Mouse (Mus musculus): ENCODE data around the gene Ing2. TPM values are rescaled to one million over a fixed set of nuclear protein-coding genes. Genes with fewer than 3 reads are reported as not detected.

Gene Ing2
- polyA plus RNA-seq, 1 experiment: 20.4 TPM

DNA sequence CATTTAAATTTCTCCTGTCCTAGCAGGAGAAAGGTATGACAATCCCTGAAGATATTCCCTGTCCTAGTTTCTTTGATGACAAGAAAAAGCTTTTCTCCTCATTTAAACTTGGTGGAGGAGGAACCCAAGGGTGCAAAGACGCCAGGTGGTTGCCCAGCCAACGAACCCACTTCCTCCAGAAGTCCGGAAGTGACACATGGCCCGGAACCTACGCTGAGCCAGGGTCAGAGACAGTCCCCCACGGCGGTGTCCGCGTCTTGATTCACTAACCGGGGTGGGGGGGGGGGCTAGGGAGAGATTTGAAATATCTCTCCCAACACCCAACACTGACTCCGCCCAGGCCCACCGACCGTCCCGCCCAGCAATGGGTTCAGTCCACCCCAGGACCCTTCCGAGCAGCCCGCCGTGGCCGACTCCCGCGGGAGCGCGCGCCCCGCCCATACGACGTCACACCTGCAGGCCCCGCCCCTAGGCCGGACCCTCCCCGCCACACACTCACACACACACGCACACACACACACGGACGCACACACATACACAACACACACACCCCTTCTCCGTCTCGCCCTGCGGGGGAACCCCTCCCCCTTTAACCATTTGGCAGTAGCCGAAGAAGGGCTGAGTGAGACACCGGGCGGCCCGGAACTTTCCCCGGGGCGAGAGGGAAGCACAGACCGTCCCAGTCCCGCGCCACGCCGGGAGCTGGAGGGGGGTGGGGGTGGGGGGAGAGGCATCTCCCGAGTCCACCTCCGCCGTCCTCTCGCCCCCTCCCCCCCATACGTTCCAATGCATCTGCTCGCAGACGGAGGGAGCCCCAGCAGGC lies 1.8 kb downstream of the Ing2 start:
- under 1% methylated on average over 53 of the region's 53 CpGs for WGBS

DNA sequence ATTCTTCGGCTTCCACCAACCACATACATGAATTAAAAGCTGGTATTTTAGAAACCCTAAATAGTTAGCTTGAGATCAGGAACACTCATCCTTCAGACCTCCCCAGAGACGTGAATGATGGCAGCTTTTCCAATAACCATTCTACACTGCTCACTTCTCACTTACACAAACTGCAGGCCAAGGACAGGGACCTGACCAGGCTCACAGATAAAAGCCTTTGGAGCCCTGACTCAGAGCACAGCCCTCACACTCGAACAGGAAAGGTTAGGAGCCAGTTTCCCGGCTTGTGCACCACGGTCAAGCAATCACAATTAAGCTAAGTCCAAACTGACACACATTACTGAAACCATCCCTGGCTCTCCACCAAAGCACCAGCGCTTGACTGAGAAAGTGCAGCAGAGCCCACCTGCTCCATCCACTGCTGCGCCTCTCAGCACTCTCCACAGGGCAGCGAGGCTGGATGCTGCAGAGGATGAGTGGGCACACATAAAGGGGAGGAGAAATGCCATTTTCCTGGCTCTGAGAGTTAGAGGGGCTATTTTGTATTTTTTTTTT lies 11.0 kb downstream of the Ing2 start:
- DNase-seq: no peak
- WGBS: 36% methylated on average over 8 of the region's 8 CpGs
- TF ChIP-seq POLR2A (IDR thresholded peaks at IDR 0.05; ENCODE audit: borderline replicate concordance, insufficient read depth, low read length): no peak
- TF ChIP-seq CTCF (IDR thresholded peaks at IDR 0.05; ENCODE audit: borderline replicate concordance, insufficient read depth, low read depth, low read length): no peak
- Histone ChIP-seq H3K27ac (ENCODE audit: insufficient read depth, low read length) (no peak overlapping the region), H3K27me3 (ENCODE audit: control insufficient read depth, insufficient read depth, low read length) (no peaks in the 10 kb centered on the region), H3K4me1 (ENCODE audit: control insufficient read depth, insufficient read depth, low read length) (no peaks in the 10 kb centered on the region), H3K4me3 (replicated peaks; ENCODE audit: insufficient read depth, low read depth, low read length) (no peak overlapping the region)

More for the DNA sequence above, 1.8 kb downstream of the Ing2 start:
- no peaks in the 10 kb centered on the region for H3K27me3 ChIP-seq (ENCODE audit: control insufficient read depth, insufficient read depth, low read length)
- peak overlapping the region; percentile 56 for H3K27ac ChIP-seq (ENCODE audit: insufficient read depth, low read length)
- TF ChIP-seq POLR2A (IDR thresholded peaks at IDR 0.05; ENCODE audit: borderline replicate concordance, insufficient read depth, low read length) (peak; percentile 46; the same call in 1 of the 2 replicates), CTCF (IDR thresholded peaks at IDR 0.05; ENCODE audit: borderline replicate concordance, insufficient read depth, low read depth, low read length) (no peak)
- no peaks in the 10 kb centered on the region for H3K4me1 ChIP-seq (ENCODE audit: control insufficient read depth, insufficient read depth, low read length)
- peak overlapping the region; percentile 83 for H3K4me3 ChIP-seq (replicated peaks; ENCODE audit: insufficient read depth, low read depth, low read length)
- peak; percentile 85 to 92 for DNase-seq

GRCm38 (mm10) chr8:47663201-47663600 lies 12.2 kb downstream of the Ing2 start:
- no peak overlapping the region for H3K4me3 ChIP-seq (replicated peaks; ENCODE audit: insufficient read depth, low read depth, low read length)
- H3K27ac ChIP-seq (ENCODE audit: insufficient read depth, low read length): no peak overlapping the region
- TF ChIP-seq POLR2A (IDR thresholded peaks at IDR 0.05; ENCODE audit: borderline replicate concordance, insufficient read depth, low read length): no peak
- no peak for TF ChIP-seq CTCF (IDR thresholded peaks at IDR 0.05; ENCODE audit: borderline replicate concordance, insufficient read depth, low read depth, low read length)
- no peak for DNase-seq
- WGBS: 93% methylated on average over 5 of the region's 5 CpGs
- no peaks in the 10 kb centered on the region for H3K4me1 ChIP-seq (ENCODE audit: control insufficient read depth, insufficient read depth, low read length)
- no peaks in the 10 kb centered on the region for H3K27me3 ChIP-seq (ENCODE audit: control insufficient read depth, insufficient read depth, low read length)

DNA sequence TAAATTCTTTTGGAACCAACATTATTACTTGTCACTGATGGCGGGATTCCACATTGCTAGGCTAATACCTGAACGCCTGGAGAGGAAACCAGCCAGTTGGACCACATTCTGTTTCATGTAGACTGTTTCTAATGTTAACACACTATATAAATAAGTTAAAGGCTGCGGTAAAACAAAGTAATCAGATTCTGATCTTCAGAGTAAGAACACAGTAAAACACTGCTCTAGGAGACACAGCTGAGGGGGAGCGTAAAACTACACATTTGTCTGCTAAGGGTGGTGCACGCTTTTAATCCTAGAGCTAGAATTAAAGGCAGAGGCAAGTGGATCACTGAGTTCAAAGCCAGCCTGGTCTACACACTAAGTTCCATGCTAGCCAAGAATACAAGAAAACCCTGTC lies 12.6 kb downstream of the Ing2 start:
- Histone ChIP-seq H3K27ac (ENCODE audit: insufficient read depth, low read length) (no peak overlapping the region), H3K27me3 (ENCODE audit: control insufficient read depth, insufficient read depth, low read length) (no peaks in the 10 kb centered on the region), H3K4me1 (ENCODE audit: control insufficient read depth, insufficient read depth, low read length) (no peaks in the 10 kb centered on the region), H3K4me3 (replicated peaks; ENCODE audit: insufficient read depth, low read depth, low read length) (no peak overlapping the region)
- TF ChIP-seq POLR2A (IDR thresholded peaks at IDR 0.05; ENCODE audit: borderline replicate concordance, insufficient read depth, low read length) (no peak), CTCF (IDR thresholded peaks at IDR 0.05; ENCODE audit: borderline replicate concordance, insufficient read depth, low read depth, low read length) (no peak)
- DNase-seq: no peak
- 95% methylated on average over 5 of the region's 5 CpGs for WGBS

DNA sequence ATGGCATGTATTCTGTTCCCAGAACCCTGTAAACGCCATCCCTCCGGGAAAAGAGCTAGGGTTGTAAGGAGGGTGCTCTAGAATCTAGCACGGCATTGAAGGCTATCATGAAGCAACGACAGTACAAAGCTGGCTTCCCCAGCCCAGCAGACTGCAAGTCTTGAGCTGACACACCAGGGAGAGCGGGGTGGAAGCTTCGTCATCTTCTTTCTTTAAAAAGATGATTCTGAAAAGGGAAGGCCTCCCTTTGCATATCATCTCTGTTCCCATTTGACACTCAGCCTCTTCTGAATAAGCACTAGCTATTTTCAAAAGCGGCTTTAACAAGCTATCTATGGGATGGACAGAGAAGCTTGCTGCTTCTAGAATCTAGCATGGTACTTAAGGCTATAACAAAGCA lies 15.0 kb downstream of the Ing2 start:
- TF ChIP-seq POLR2A (IDR thresholded peaks at IDR 0.05; ENCODE audit: borderline replicate concordance, insufficient read depth, low read length) (no peak), CTCF (IDR thresholded peaks at IDR 0.05; ENCODE audit: borderline replicate concordance, insufficient read depth, low read depth, low read length) (no peak)
- Histone ChIP-seq H3K4me3 (replicated peaks; ENCODE audit: insufficient read depth, low read depth, low read length) (no peak overlapping the region), H3K4me1 (ENCODE audit: control insufficient read depth, insufficient read depth, low read length) (no peaks in the 10 kb centered on the region), H3K27me3 (ENCODE audit: control insufficient read depth, insufficient read depth, low read length) (no peaks in the 10 kb centered on the region), H3K27ac (ENCODE audit: insufficient read depth, low read length) (no peak overlapping the region)
- 92% methylated on average over 7 of the region's 7 CpGs for WGBS
- DNase-seq: no peak

- no peaks in the 10 kb centered on the region for H3K4me1 ChIP-seq (ENCODE audit: control insufficient read depth, insufficient read depth, low read length)
- H3K27me3 ChIP-seq (ENCODE audit: control insufficient read depth, insufficient read depth, low read length): no peaks in the 10 kb centered on the region
- no peak overlapping the region for H3K27ac ChIP-seq (ENCODE audit: insufficient read depth, low read length)
- DNase-seq: no peak
- no peak overlapping the region for H3K4me3 ChIP-seq (replicated peaks; ENCODE audit: insufficient read depth, low read depth, low read length)
- no peak for TF ChIP-seq CTCF (IDR thresholded peaks at IDR 0.05; ENCODE audit: borderline replicate concordance, insufficient read depth, low read depth, low read length)
- no peak for TF ChIP-seq POLR2A (IDR thresholded peaks at IDR 0.05; ENCODE audit: borderline replicate concordance, insufficient read depth, low read length)
- WGBS: 90% methylated on average over 5 of the region's 5 CpGs
Measured at GRCm38 (mm10) chr8:47659463-47659862, 15.9 kb downstream of the Ing2 start.

DNA sequence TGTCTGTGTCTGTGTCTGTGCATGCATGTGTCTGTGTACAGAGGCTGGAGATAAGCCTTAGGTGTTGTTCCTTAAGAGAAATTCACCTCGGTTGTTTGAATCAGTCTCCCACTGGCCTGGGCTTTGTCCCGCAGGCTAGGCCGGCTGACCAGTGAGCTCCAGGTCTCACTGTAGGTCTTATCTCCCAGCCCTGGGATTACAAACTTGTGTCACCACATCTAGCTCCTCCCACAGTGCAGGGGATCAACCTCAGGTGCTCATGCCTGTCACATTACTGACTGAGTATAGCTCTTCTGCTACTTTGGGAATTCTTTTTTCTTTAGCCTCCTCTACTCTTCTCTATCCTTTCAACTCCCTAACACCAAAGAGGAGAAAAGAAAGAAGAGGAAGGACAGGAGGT lies 20.9 kb downstream of the Ing2 start:
- TF ChIP-seq CTCF (IDR thresholded peaks at IDR 0.05; ENCODE audit: borderline replicate concordance, insufficient read depth, low read depth, low read length): no peak
- no peak for TF ChIP-seq POLR2A (IDR thresholded peaks at IDR 0.05; ENCODE audit: borderline replicate concordance, insufficient read depth, low read length)

DNA sequence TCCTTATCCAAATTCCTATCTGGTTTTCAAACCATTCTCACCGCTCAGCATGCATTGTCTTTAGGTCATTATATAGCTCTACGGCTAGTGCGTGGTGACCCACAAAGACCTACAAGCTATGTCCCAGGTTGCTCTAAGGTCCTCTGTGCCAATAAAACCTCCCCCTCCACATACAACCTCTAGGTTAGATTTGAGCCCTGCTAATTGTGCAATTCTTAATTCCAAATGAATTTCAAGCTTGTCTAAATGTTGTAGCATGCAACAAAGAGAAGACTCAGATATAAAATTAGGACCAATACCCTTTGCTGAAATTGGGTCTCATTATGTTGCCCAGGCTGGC lies 22.6 kb downstream of the Ing2 start:
- WGBS: 87% methylated on average over 3 of the region's 3 CpGs
- no peak for DNase-seq

More for the DNA sequence above, 20.9 kb downstream of the Ing2 start:
- Histone ChIP-seq H3K4me3 (replicated peaks; ENCODE audit: insufficient read depth, low read depth, low read length) (no peak overlapping the region), H3K27me3 (ENCODE audit: control insufficient read depth, insufficient read depth, low read length) (no peaks in the 10 kb centered on the region), H3K4me1 (ENCODE audit: control insufficient read depth, insufficient read depth, low read length) (no peaks in the 10 kb centered on the region), H3K27ac (ENCODE audit: insufficient read depth, low read length) (no peak overlapping the region)
- DNase-seq: no peak
- WGBS: 73% methylated on average over 3 of the region's 3 CpGs

More for the DNA sequence above, 22.6 kb downstream of the Ing2 start:
- no peak overlapping the region for H3K4me3 ChIP-seq (replicated peaks; ENCODE audit: insufficient read depth, low read depth, low read length)
- H3K4me1 ChIP-seq (ENCODE audit: control insufficient read depth, insufficient read depth, low read length): no peaks in the 10 kb centered on the region
- TF ChIP-seq CTCF (IDR thresholded peaks at IDR 0.05; ENCODE audit: borderline replicate concordance, insufficient read depth, low read depth, low read length): no peak
- no peak for TF ChIP-seq POLR2A (IDR thresholded peaks at IDR 0.05; ENCODE audit: borderline replicate concordance, insufficient read depth, low read length)
- no peak overlapping the region for H3K27ac ChIP-seq (ENCODE audit: insufficient read depth, low read length)
- no peaks in the 10 kb centered on the region for H3K27me3 ChIP-seq (ENCODE audit: control insufficient read depth, insufficient read depth, low read length)
